Mouse (Mus musculus): ENCODE data around the gene Wdr13.

- TF ChIP-seq POLR2A (IDR thresholded peaks at IDR 0.05; ENCODE audit: control insufficient read depth, low read depth, low read length) (no peak), CTCF (IDR thresholded peaks at IDR 0.05; ENCODE audit: control insufficient read depth, insufficient read depth, insufficient replicate concordance, low read depth, low read length) (no peak)
Observed at GRCm38 (mm10) chrX:8101017-8101416, 31.7 kb downstream of the Wdr13 start.

Data from testis, adult 2 months (tissue).